Mouse (Mus musculus) embryonic facial prominence, embryonic 15.5 days (tissue): Measurements from ENCODE around the gene Cs. TPM values are rescaled to one million over a fixed set of nuclear protein-coding genes. Genes with fewer than 3 reads are reported as not detected.

Source experiments
- ATAC-seq: fragments of 200-750 bp; cut with Nextera tagmentation; 2 replicates; pipeline ENCODE4 v1.8.0; 2017; ENCODE audit warnings: low read depth, moderate TSS enrichment; ENCODE audit not compliant: insufficient number of reproducible peaks, low FRiP score, low TSS enrichment
- H3K27ac ChIP-seq: fragments of 300-500 bp; sonication (generic); replicated peaks from 2 replicates; pipeline ENCODE4 v1.5.1; 2015; ENCODE audit warnings: mild to moderate bottlenecking, inconsistent platforms
- H3K27me3 ChIP-seq: fragments of 300-500 bp; sonication (generic); 2 replicates; pipeline ENCODE4 v1.6.1; 2015; ENCODE audit warnings: inconsistent platforms
- H3K36me3 ChIP-seq: fragments of 300-500 bp; sonication (generic); 2 replicates; pipeline ENCODE4 v1.6.1; 2015; ENCODE audit warnings: mild to moderate bottlenecking, inconsistent platforms
- H3K4me1 ChIP-seq: fragments of 300-500 bp; sonication (generic); 2 replicates; pipeline ENCODE4 v1.6.1; 2015; ENCODE audit warnings: inconsistent platforms
- H3K4me2 ChIP-seq: fragments of 300-500 bp; sonication (generic); replicated peaks from 2 replicates; pipeline ENCODE4 v1.6.1; 2015; ENCODE audit warnings: mild to moderate bottlenecking, inconsistent platforms
- H3K4me3 ChIP-seq: fragments of 300-500 bp; sonication (generic); replicated peaks from 2 replicates; pipeline ENCODE4 v1.5.1; 2015; ENCODE audit warnings: mild to moderate bottlenecking, inconsistent platforms
- H3K9ac ChIP-seq: fragments of 300-500 bp; sonication (generic); 2 replicates; pipeline ENCODE4 v1.6.1; 2015; ENCODE audit warnings: inconsistent platforms
- H3K9me3 ChIP-seq: fragments of 300-500 bp; sonication (generic); replicated peaks from 2 replicates; pipeline ENCODE4 v1.6.1; 2016; ENCODE audit warnings: inconsistent platforms
- WGBS: fragments of 180-500 bp; shearing (Covaris S2); methylation state at CpG from one replicate; pipeline ENCODE4 v1.1.7; 2015; 5-methylcytosine and 5-hydroxymethylcytosine counted together
- polyA plus RNA-seq: library from polyadenylated mRNA; unstranded; fragments of >200 nt; fragmentation: Nextera tagmentation; extraction: Ambion mirVana; gene quantifications from 2 replicates; pipeline ENCODE4 v1.2.1, GENCODE M21; 2015

Cs gene
- polyA plus RNA-seq, 1 experiment from 2014 or later, result 180 TPM

DNA sequence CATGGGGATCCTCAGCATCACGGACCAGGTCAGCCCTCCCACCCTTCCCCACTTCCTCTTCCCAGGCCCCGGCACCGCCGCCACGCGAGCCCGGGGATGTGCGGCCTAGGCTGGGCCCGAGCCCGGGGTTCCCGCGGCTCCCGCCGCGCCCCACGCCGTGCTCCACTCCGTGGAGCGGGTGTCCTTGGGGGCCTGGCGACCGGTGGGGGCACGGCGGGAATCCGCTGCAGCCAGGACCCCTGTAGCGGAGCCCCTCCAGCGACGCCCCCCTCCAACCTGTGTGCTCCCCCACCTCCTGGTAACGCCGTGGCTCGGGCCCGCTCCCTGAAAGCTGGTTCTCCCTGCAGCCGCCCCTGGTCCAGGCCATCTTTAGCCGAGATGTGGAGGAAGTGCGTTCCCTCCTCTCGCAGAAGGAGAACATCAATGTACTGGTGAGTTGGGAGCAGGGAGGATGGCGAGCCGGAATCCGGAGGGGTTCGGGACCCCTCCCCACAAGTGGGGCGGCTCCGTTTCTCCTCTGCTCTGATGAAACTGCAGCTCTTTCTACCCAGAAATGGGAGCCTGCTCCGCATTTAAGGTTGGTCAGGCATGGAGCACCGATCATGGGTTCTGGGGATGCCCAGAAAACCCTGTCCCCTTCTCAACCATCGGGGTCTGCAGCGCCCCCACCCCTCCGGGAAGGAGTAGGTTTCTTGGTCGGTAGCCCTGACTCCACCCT lies 39.8 kb downstream of the Cs start:
- peak overlapping the region; percentile 89 for H3K4me3 ChIP-seq
- H3K4me2 ChIP-seq, result peak overlapping the region; percentile 75
- H3K9me3 ChIP-seq, result no peaks in the 10 kb centered on the region
- peaks cover 39% of the 10 kb centered on the region for H3K36me3 ChIP-seq
- no peaks in the 10 kb centered on the region for H3K27me3 ChIP-seq
- peak overlapping the region; percentile 97 for H3K9ac ChIP-seq
- peak overlapping the region; percentile 93 for H3K27ac ChIP-seq
- under 1% methylated on average over 47 of the region's 47 CpGs for WGBS
- peak; percentile 71 for ATAC-seq
- peaks cover 24% of the 10 kb centered on the region for H3K4me1 ChIP-seq

DNA sequence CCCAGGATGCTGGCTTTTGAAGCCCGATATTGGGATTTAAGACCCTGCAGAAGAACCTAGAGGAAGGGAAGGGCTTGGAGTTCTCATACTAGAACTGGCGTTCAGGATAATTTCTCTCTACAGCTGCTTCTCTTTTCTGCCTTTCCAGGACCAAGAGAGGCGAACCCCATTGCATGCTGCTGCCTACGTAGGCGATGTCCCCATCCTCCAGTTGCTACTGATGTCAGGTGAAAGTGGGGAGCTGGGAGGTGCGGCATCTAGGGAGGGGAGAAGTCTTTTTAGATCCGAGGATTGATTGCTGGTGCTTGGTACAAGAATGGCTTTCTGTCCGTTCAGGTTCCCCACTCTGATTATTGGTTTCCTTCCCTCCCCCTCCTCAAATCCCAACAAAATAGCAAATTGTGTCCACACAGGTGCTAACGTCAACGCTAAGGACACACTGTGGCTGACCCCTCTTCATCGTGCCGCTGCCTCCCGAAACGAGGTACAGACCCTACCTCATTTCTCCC lies 40.5 kb downstream of the Cs start:
- H3K9ac ChIP-seq, result peak overlapping the region; percentile 97
- 48% methylated on average over 14 of the region's 14 CpGs for whole genome bisulfite sequencing
- peaks cover 24% of the 10 kb centered on the region for H3K4me1 ChIP-seq
- no peak for ATAC-seq
- H3K4me3 ChIP-seq, result peak overlapping the region; percentile 89
- H3K27ac ChIP-seq, result peak overlapping the region; percentile 93
- H3K36me3 ChIP-seq, result peaks cover 45% of the 10 kb centered on the region
- H3K27me3 ChIP-seq, result no peaks in the 10 kb centered on the region
- no peaks in the 10 kb centered on the region for H3K9me3 ChIP-seq
- peak overlapping the region; percentile 75 for H3K4me2 ChIP-seq

DNA sequence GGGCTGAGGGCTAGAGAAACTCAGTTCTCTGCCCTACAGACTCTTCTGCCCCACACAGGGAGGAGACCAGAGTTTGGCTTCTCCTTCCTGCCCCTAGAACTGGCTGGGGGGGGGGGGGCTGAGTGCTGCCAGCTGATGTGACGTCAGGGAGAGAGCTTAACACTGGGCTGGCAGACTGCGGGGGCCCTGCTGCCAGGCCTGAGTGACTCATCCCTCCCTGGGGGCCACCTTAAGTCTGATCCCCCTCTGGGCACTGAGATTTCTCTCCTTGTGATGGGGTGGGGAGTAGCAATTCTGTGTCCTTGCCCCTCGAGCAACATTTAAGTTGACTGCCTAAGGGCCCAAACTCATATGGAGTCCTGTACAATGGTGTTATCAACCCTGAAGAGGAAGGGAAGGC lies 40.9 kb downstream of the Cs start:
- peaks cover 50% of the 10 kb centered on the region for H3K36me3 ChIP-seq
- H3K4me3 ChIP-seq, result peak overlapping the region; percentile 89
- H3K4me2 ChIP-seq, result peak overlapping the region; percentile 75
- H3K9ac ChIP-seq, result peak overlapping the region; percentile 97
- H3K27me3 ChIP-seq, result no peaks in the 10 kb centered on the region
- H3K27ac ChIP-seq, result 0 out of 2 replicates have a peak overlapping the region, but pooled peaks have one; percentile 93
- peaks cover 24% of the 10 kb centered on the region for H3K4me1 ChIP-seq
- no peaks in the 10 kb centered on the region for H3K9me3 ChIP-seq
- WGBS, result 40% methylated on average over 3 of the region's 3 CpGs
- ATAC-seq, result no peak

DNA sequence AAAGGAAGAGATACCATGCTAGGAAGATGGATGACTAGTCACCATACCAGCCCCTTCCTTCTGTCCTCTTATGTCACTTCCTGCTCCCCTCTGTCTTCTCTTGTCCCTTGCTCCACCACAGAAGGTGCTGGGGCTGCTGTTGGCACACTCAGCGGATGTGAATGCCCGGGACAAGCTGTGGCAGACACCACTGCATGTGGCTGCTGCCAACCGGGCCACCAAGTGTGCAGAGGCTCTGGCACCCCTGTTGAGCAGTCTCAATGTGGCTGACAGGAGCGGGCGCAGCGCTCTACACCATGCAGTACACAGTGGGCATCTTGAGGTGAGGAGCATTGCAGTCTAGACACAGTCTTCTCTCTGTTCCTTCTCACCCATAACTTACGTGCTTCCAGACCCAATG lies 41.7 kb downstream of the Cs start:
- Histone ChIP-seq H3K27me3 (no peaks in the 10 kb centered on the region), H3K9me3 (no peaks in the 10 kb centered on the region), H3K4me3 (no peak overlapping the region), H3K4me2 (no peak overlapping the region), H3K9ac (no peak overlapping the region), H3K27ac (no peak overlapping the region), H3K4me1 (peaks cover 24% of the 10 kb centered on the region), H3K36me3 (peaks cover 58% of the 10 kb centered on the region)
- WGBS, result 96% methylated on average over 7 of the region's 7 CpGs
- no peak for ATAC-seq

DNA sequence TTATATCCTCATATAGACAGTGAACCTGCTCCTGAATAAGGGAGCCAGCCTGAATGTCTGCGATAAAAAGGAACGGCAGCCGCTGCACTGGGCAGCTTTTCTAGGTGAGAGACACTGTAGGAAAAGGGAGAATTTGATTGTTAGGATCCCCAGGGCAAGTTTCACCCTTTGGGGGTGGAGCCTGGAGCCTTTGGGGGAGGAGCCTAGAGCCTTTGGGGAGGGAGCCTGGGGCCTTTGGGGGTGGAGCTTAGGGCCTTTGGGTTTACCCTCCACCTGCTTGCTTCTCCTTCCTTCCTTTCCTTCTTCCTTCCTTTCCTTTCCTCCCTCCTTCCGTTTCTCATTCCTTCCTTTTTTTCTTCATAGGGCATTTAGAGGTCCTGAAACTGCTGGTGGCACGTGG lies 43.0 kb downstream of the Cs start:
- Histone ChIP-seq H3K27me3 (no peaks in the 10 kb centered on the region), H3K36me3 (peaks cover 71% of the 10 kb centered on the region), H3K27ac (no peak overlapping the region), H3K4me3 (no peak overlapping the region), H3K4me2 (no peak overlapping the region), H3K4me1 (peaks cover 24% of the 10 kb centered on the region), H3K9me3 (no peaks in the 10 kb centered on the region), H3K9ac (no peak overlapping the region)
- WGBS, result 84% methylated on average over 5 of the region's 5 CpGs
- no peak for ATAC-seq

DNA sequence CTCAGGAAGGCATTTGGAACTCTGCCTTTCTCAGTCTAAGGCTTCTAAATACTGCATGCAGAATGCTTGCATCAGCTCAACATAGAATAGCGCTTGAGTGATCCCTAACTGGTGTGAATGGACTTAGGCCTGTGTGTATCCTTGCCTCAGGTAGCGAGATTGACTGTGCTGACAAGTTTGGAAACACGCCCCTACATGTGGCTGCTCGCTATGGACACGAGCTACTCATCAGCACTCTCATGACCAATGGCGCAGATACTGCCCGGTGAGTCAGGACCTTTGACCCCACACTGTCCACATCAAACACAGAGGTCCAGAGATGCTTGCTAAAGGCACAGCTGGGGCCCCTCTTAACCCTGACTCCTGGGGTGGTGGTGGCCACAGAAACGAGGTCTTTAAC lies 44.9 kb downstream of the Cs start:
- H3K4me2 ChIP-seq, result no peak overlapping the region
- 85% methylated on average over 8 of the region's 8 CpGs for WGBS
- ATAC-seq, result no peak
- H3K9me3 ChIP-seq, result no peaks in the 10 kb centered on the region
- no peak overlapping the region for H3K9ac ChIP-seq
- no peak overlapping the region for H3K4me3 ChIP-seq
- H3K36me3 ChIP-seq, result peaks cover 90% of the 10 kb centered on the region
- no peak overlapping the region for H3K27ac ChIP-seq
- H3K4me1 ChIP-seq, result peaks cover 17% of the 10 kb centered on the region
- H3K27me3 ChIP-seq, result no peaks in the 10 kb centered on the region

DNA sequence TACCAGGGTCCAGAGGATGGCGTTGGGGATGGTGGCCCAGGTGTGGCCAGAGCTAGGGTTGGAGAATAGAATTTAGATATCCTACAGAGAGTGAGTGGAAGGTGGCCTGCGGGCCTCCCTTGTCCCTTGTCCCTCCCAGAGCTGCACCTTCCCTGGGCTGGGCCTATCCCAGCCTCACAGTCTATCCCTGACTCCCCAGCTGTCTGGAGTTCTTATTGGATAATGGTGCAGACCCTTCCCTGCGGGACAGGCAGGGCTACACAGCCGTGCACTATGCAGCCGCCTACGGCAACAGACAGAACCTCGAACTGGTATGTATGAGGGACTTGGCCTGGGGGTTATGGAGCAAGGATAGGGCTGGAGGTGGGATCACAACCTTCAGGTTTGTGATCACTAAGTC lies 48.4 kb downstream of the Cs start:
- no peaks in the 10 kb centered on the region for H3K27me3 ChIP-seq
- H3K9me3 ChIP-seq, result no peaks in the 10 kb centered on the region
- no peak for ATAC-seq
- peaks cover 98% of the 10 kb centered on the region for H3K36me3 ChIP-seq
- H3K4me2 ChIP-seq, result no peak overlapping the region
- no peaks in the 10 kb centered on the region for H3K4me1 ChIP-seq
- no peak overlapping the region for H3K4me3 ChIP-seq
- WGBS, result 80% methylated on average over 7 of the region's 7 CpGs
- no peak overlapping the region for H3K9ac ChIP-seq
- H3K27ac ChIP-seq, result no peak overlapping the region

DNA sequence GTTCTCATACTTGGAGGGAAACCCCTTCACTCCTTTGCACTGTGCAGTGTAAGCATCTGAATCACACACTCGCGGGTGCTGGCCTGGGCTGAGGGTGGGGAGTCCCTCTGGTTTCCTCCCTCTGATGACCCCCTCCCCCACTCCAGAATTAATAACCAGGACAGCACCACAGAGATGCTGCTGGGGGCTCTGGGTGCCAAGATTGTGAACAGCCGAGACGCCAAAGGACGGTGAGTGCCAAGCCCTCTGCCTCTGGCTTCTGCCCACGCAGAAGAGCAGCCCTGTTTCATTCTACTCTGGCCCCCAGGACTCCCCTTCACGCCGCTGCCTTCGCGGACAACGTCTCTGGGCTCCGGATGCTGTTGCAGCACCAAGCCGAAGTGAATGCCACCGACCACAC lies 51.4 kb downstream of the Cs start:
- Histone ChIP-seq H3K27me3 (no peaks in the 10 kb centered on the region), H3K36me3 (peaks cover 99% of the 10 kb centered on the region), H3K9ac (no peak overlapping the region), H3K4me3 (no peak overlapping the region), H3K4me1 (peaks cover under 1% of the 10 kb centered on the region; the same call in 1 of the 2 replicates), H3K4me2 (no peak overlapping the region), H3K27ac (no peak overlapping the region), H3K9me3 (no peaks in the 10 kb centered on the region)
- no peak for ATAC-seq
- WGBS, result 88% methylated on average over 14 of the region's 14 CpGs

DNA sequence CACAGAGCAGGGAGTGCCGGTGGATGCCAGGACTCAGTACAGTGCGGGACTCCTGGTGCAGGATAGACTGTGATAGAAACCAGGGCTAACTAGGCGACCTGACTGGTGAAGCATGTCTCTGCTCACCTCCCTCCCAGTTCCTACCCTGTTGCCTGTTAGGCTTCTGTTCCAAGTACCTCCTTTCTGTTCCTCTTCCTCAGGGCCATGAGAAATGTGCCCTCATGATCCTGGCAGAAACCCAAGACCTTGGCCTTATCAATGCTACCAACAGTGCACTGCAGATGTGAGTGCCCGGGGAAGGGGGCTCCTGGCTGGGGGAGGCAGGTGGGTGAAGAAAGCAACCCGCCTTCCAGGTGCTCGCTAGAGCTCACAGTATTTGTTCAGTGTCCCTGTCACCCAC lies 52.0 kb downstream of the Cs start:
- Histone ChIP-seq H3K9ac (no peak overlapping the region), H3K27me3 (no peaks in the 10 kb centered on the region), H3K9me3 (no peaks in the 10 kb centered on the region), H3K4me1 (peaks cover 7% of the 10 kb centered on the region; the same call in 1 of the 2 replicates), H3K27ac (no peak overlapping the region), H3K4me2 (no peak overlapping the region), H3K4me3 (no peak overlapping the region), H3K36me3 (peaks cover 99% of the 10 kb centered on the region)
- no peak for ATAC-seq
- 91% methylated on average over 6 of the region's 6 CpGs for WGBS

DNA sequence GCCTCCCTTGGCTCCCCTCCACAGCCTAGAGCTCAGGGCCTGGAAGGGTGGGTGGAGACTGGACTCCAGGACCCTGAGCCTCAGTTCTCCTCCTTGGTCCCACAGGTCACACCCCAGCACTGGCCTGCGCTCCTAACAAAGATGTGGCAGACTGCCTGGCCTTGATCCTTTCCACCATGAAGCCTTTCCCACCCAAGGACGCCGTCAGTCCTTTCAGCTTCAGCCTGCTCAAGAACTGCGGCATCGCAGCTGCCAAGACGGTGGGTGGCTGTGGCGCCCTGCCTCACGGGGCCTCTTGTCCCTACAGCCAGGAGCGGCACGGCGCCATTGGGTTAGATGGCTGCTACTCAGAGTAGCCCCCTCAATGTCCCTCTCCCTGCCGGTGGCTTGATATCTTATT lies 52.8 kb downstream of the Cs start:
- H3K9me3 ChIP-seq, result no peaks in the 10 kb centered on the region
- H3K36me3 ChIP-seq, result peaks cover 94% of the 10 kb centered on the region
- H3K27me3 ChIP-seq, result no peaks in the 10 kb centered on the region
- WGBS, result 87% methylated on average over 12 of the region's 12 CpGs
- no peak overlapping the region for H3K27ac ChIP-seq
- no peak for ATAC-seq
- peaks cover 9% of the 10 kb centered on the region; the same call in 1 of the 2 replicates for H3K4me1 ChIP-seq
- H3K4me3 ChIP-seq, result no peak overlapping the region
- H3K9ac ChIP-seq, result no peak overlapping the region
- no peak overlapping the region for H3K4me2 ChIP-seq

DNA sequence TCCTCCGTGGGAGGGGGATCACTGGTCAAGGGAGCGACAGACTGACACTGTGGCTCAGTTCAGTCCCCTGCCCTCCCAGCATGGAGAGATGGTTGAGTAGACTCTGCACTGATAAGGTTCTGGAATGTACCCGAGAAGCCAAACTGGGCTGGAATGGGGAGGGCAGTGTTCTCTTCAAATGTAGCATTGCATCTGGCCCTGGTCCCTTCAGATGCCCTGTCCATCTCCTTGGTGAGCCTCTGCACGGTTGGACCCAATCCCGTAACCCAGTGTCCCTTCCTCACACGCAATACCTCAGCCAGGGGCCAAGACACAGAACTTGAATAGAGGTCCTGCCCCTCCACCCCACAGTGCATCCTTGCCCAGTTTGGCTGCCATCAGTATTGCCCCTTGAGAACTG lies 54.3 kb downstream of the Cs start:
- H3K4me1 ChIP-seq, result peaks cover 9% of the 10 kb centered on the region; the same call in 1 of the 2 replicates
- no peaks in the 10 kb centered on the region for H3K9me3 ChIP-seq
- 79% methylated on average over 6 of the region's 6 CpGs for WGBS
- H3K27ac ChIP-seq, result no peak overlapping the region
- H3K4me3 ChIP-seq, result no peak overlapping the region
- H3K27me3 ChIP-seq, result no peaks in the 10 kb centered on the region
- H3K36me3 ChIP-seq, result peaks cover 91% of the 10 kb centered on the region
- no peak overlapping the region for H3K9ac ChIP-seq
- no peak overlapping the region for H3K4me2 ChIP-seq
- ATAC-seq, result no peak
